Mouse (Mus musculus) ES-E14 (cell line): ENCODE results near the gene Slc11a1.

Experiments
- CHD2 ChIP-seq: IDR thresholded peaks from 2 replicates; pipeline ENCODE4 v1.6.1; 2014; ENCODE audit warnings: mild to moderate bottlenecking, low read depth, low read length, inconsistent platforms
- HCFC1 ChIP-seq: IDR thresholded peaks from 2 replicates; pipeline ENCODE4 v1.6.1; 2012; ENCODE audit warnings: low read length, inconsistent platforms, borderline replicate concordance; ENCODE audit not compliant: insufficient read depth

DNA sequence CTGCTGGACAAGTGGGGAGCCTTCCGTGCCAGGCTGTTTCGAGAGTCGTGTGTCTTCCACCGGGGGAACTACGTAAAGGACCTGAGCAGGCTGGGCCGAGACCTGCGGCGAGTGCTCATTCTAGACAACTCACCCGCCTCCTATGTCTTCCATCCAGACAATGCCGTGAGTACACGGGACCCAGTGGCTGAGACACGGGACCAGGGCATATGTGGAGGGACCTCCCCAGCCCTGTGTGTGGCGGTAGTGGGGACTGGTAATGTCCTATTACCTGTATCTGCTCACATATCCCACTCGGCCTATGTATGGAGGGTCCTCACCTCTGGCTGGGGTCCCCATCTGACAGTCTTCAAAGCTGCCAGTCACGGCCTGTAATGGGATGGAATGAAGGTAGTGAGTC, 19.9 kb downstream of the Slc11a1 start:
- TF ChIP-seq CHD2 (no peak), HCFC1 (no peak)
